Mouse (Mus musculus): ENCODE measurements around the gene Coa4. TPM values are rescaled to one million over a fixed set of nuclear protein-coding genes. Genes with fewer than 3 reads are reported as not detected.
"Not testable (repeated sequence)": the region's sequence is repeated elsewhere in the genome, so short reads cannot be mapped to it uniquely, and the experiment has no call there.

Coa4 gene
- polyA plus RNA-seq, 1 experiment from 2014 or later: 17.2 TPM

DNA sequence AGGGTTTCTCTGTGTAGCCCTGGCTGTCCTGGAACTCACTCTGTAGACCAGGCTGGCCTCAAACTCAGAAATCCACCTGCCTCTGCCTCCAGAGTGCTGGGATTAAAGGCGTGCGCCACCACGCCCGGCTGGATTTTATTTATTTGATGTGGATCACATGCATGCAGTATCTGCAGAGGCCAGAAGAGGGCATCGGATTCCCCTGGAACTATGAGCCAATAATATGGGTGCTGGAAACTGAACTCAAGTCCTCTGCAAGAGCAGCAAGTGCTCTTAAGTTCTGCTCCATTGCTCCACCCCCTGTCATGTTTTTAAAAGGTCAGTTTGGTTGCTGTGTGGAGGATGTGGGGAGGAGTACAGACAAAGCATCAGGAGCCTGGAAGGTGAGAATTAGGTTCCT is 30.4 kb downstream of the Coa4 start:
- not testable (repeated sequence) for H3K4me2 ChIP-seq (ENCODE audit: low read length); ATAC-seq; H3K4me1 ChIP-seq (ENCODE audit: control insufficient read depth, insufficient read depth, low read length); H3K27me3 ChIP-seq (ENCODE audit: control insufficient read depth, insufficient read depth, low read depth, low read length); H3K36me3 ChIP-seq (ENCODE audit: control insufficient read depth, insufficient read depth, low read length); H3K4me3 ChIP-seq (ENCODE audit: low read depth, low read length); H3K27ac ChIP-seq (ENCODE audit: low read length); H3K9ac ChIP-seq (ENCODE audit: low read depth, low read length); H3K9me3 ChIP-seq (replicated peaks; ENCODE audit: control insufficient read depth, low read length, poor library complexity, severe bottlenecking)
- WGBS: 70% methylated on average over 5 of the region's 5 CpGs

DNA sequence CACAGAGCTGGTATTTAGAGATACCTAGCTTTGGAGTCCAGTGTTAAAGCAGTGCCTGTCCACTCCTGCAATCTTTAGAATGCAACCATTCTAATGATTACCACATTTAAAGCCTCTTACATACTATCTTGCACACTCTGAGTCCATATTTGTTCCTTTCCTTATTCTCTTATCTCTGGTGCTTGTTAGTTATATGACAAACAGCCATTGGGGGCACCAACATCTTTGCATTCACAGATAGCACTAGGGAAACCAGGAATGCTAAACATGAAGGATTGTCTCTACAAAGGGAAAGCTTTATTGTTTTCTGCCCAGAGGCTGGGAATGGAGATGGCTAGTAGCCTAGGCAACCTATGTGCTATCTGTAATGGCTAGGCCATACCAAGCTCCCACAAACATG is 33.0 kb downstream of the Coa4 start:
- 0 out of 2 replicates have a peak, but pooled peaks cover 2% of the 10 kb centered on the region for H3K9me3 ChIP-seq (replicated peaks; ENCODE audit: control insufficient read depth, low read length, poor library complexity, severe bottlenecking)
- no peak overlapping the region for H3K27ac ChIP-seq (ENCODE audit: low read length)
- no peak overlapping the region for H3K4me2 ChIP-seq (ENCODE audit: low read length)
- peaks cover 2% of the 10 kb centered on the region; the same call in 1 of the 2 replicates for H3K36me3 ChIP-seq (ENCODE audit: control insufficient read depth, insufficient read depth, low read length)
- no peak for ATAC-seq
- no peaks in the 10 kb centered on the region for H3K4me1 ChIP-seq (ENCODE audit: control insufficient read depth, insufficient read depth, low read length)
- H3K27me3 ChIP-seq (ENCODE audit: control insufficient read depth, insufficient read depth, low read depth, low read length): no peaks in the 10 kb centered on the region
- no peak overlapping the region for H3K9ac ChIP-seq (ENCODE audit: low read depth, low read length)
- H3K4me3 ChIP-seq (ENCODE audit: low read depth, low read length): no peak overlapping the region

DNA sequence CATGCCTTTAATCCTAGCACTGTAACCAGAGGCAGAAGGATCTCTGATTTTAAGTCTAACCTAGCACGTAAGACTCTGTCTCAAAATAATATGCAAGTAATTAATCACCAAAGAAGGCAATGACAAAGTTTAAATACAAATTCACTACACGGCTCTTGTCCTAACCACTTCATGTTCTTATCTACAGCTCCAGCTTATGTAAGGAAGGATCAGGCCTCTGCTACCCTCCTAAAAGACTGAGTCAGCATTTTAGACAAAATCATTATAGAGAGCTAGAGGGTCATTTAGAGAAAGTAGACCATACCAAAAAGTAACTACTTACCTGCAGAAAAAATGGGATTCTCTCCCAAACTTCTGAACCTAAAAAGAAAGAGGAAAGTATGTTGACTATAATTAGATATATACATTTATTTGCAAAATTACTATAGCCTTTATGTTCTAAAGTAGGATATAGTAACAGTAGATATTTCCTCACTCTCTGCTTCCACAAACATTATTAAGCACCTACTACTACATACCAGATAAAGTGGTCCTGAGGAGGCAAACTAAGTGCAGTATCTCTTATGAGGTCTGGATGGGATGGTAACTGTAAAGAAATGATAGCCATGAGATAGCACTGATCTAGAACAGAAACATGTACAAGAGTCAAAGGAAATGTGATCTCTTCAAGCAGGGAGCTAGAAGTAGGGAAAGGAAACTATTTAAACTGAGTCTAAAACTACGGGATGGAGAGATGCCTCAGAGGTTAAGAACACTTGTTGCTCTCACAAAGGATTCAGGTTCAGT is 34.3 kb downstream of the Coa4 start:
- Histone ChIP-seq H3K4me2 (ENCODE audit: low read length) (no peak overlapping the region), H3K27ac (ENCODE audit: low read length) (no peak overlapping the region), H3K36me3 (ENCODE audit: control insufficient read depth, insufficient read depth, low read length) (peaks cover 2% of the 10 kb centered on the region; the same call in 1 of the 2 replicates), H3K27me3 (ENCODE audit: control insufficient read depth, insufficient read depth, low read depth, low read length) (no peaks in the 10 kb centered on the region), H3K4me3 (ENCODE audit: low read depth, low read length) (no peak overlapping the region), H3K9ac (ENCODE audit: low read depth, low read length) (no peak overlapping the region), H3K4me1 (ENCODE audit: control insufficient read depth, insufficient read depth, low read length) (no peaks in the 10 kb centered on the region), H3K9me3 (replicated peaks; ENCODE audit: control insufficient read depth, low read length, poor library complexity, severe bottlenecking) (0 out of 2 replicates have a peak, but pooled peaks cover 2% of the 10 kb centered on the region)
- ATAC-seq: no peak
- 85% methylated on average over 3 of the region's 3 CpGs for WGBS

DNA sequence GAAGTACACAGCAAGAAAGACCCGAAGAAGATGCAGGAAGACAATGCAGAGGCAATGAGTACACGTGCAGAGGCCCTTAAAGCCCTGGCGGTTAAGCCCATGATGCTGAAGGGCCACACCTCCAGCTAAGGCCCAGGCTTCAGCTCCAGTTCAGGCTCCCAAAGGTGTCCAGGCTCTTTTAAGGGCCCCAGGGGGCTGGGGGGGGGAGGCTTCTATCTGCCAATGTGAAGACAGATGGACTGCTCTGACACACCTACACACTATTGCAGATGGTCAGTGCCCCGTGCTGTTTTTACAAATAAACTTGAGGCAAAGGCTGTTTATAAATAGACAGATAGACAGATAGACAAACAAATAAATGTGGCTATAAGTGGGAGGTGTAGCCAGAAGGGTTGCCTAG is 35.2 kb downstream of the Coa4 start:
- Histone ChIP-seq H3K9ac (ENCODE audit: low read depth, low read length) (no peak overlapping the region), H3K4me2 (ENCODE audit: low read length) (no peak overlapping the region), H3K27me3 (ENCODE audit: control insufficient read depth, insufficient read depth, low read depth, low read length) (no peaks in the 10 kb centered on the region), H3K9me3 (replicated peaks; ENCODE audit: control insufficient read depth, low read length, poor library complexity, severe bottlenecking) (0 out of 2 replicates have a peak, but pooled peaks cover 2% of the 10 kb centered on the region), H3K27ac (ENCODE audit: low read length) (no peak overlapping the region), H3K36me3 (ENCODE audit: control insufficient read depth, insufficient read depth, low read length) (peaks cover 2% of the 10 kb centered on the region; the same call in 1 of the 2 replicates), H3K4me3 (ENCODE audit: low read depth, low read length) (no peak overlapping the region), H3K4me1 (ENCODE audit: control insufficient read depth, insufficient read depth, low read length) (no peaks in the 10 kb centered on the region)
- WGBS: 83% methylated on average over 4 of the region's 4 CpGs
- ATAC-seq: no peak

DNA sequence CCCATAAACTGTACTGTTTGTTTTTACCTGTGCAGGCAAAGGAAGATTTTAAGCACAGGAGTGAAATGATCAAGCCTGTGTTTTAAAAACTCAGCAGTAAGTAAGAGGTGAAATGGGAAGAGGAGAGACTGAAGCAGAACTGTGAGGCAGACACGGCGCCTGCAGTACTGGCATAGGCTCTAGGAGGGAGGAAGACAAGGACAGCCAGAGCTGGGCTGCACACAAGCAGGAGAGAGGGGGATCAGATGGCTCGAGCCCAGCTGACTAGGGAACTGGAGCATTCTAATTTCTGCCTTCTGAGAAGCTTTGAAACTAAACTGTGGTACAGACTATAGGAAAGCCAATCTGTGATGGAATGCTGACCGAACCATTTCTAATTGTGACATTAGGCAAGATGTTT is 35.8 kb downstream of the Coa4 start:
- H3K4me2 ChIP-seq (ENCODE audit: low read length): no peak overlapping the region
- no peak for ATAC-seq
- no peak overlapping the region for H3K4me3 ChIP-seq (ENCODE audit: low read depth, low read length)
- H3K27me3 ChIP-seq (ENCODE audit: control insufficient read depth, insufficient read depth, low read depth, low read length): no peaks in the 10 kb centered on the region
- WGBS: 82% methylated on average over 4 of the region's 4 CpGs
- H3K36me3 ChIP-seq (ENCODE audit: control insufficient read depth, insufficient read depth, low read length): no peaks in the 10 kb centered on the region
- no peak overlapping the region for H3K9ac ChIP-seq (ENCODE audit: low read depth, low read length)
- no peaks in the 10 kb centered on the region for H3K4me1 ChIP-seq (ENCODE audit: control insufficient read depth, insufficient read depth, low read length)
- 0 out of 2 replicates have a peak, but pooled peaks cover 1% of the 10 kb centered on the region for H3K9me3 ChIP-seq (replicated peaks; ENCODE audit: control insufficient read depth, low read length, poor library complexity, severe bottlenecking)
- no peak overlapping the region for H3K27ac ChIP-seq (ENCODE audit: low read length)

DNA sequence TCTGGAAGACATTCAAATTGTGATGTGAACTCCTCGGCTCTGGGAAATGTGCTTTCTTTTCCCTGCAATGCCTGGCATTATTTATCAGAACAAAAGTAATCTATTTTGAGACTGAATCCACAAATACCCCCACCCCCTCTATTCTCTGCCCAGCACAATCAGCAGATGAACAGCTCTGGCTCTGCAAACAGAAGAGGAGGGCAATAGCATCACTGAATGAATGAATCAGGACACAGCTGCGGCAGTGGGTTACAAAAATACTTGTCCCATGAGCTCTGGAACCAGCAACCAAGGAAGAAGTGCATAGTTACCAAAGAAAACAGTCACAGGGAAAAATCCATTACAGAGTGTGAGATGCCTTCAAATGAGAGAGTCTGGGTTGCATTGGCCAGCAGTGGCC is 41.9 kb downstream of the Coa4 start:
- Histone ChIP-seq H3K9ac (ENCODE audit: low read depth, low read length) (no peak overlapping the region), H3K4me3 (ENCODE audit: low read depth, low read length) (no peak overlapping the region), H3K27me3 (ENCODE audit: control insufficient read depth, insufficient read depth, low read depth, low read length) (no peaks in the 10 kb centered on the region), H3K4me1 (ENCODE audit: control insufficient read depth, insufficient read depth, low read length) (peaks cover 9% of the 10 kb centered on the region), H3K27ac (ENCODE audit: low read length) (no peak overlapping the region), H3K36me3 (ENCODE audit: control insufficient read depth, insufficient read depth, low read length) (no peaks in the 10 kb centered on the region), H3K9me3 (replicated peaks; ENCODE audit: control insufficient read depth, low read length, poor library complexity, severe bottlenecking) (no peaks in the 10 kb centered on the region), H3K4me2 (ENCODE audit: low read length) (no peak overlapping the region)
- no peak for ATAC-seq
- 64% methylated on average over 2 of the region's 2 CpGs for WGBS

DNA sequence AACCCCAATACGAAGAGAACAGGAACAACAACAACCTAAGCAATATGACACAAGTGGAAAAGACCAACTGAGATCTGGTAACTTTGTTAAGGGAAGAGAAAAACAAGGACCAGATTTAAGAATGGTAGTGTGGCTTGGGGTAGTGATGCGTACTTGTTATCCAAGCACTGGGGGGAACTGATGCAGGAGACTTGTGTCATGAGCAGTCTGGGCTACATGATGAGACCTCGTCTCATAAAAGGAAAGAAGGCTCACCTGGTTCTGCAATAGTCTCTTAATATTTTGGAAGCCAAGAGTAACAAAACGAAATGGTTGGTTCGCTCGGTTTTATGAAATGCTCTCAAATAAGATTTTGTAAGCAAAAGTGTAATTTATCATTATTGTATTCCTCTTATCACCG is 45.4 kb downstream of the Coa4 start:
- Histone ChIP-seq H3K4me3 (ENCODE audit: low read depth, low read length) (peak overlapping the region; percentile 49), H3K27ac (ENCODE audit: low read length) (peak overlapping the region; percentile 93), H3K9ac (ENCODE audit: low read depth, low read length) (peak overlapping the region; percentile 77), H3K9me3 (replicated peaks; ENCODE audit: control insufficient read depth, low read length, poor library complexity, severe bottlenecking) (no peaks in the 10 kb centered on the region), H3K36me3 (ENCODE audit: control insufficient read depth, insufficient read depth, low read length) (no peaks in the 10 kb centered on the region), H3K4me1 (ENCODE audit: control insufficient read depth, insufficient read depth, low read length) (peaks cover 9% of the 10 kb centered on the region), H3K27me3 (ENCODE audit: control insufficient read depth, insufficient read depth, low read depth, low read length) (no peaks in the 10 kb centered on the region), H3K4me2 (ENCODE audit: low read length) (peak overlapping the region; percentile 58)
- ATAC-seq: no peak
- 35% methylated on average over 7 of the region's 7 CpGs for WGBS

DNA sequence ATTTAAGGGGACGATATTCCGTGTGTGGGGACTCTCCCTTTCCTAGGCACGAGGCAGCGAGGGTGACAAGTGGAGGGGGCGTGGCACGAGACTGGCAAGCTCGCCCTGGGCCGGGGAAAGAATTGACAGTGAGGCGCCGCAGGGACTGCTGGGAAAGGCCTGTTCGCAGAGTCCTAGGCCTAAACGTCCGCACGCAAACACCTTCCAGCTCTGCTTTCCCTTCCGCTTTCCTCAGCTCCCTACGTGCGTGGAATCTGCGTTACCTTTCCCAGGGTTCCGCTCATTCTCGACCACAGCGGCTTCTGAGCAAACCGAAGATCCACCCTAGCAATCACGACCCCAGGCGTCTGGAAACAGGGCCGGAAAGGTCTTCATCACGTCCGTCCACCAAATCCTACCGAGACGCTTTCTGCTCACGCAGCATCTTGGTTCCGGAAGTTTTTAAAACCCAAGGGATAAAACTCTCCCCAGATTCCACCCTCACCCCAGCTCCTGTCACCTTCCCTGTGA is 45.9 kb downstream of the Coa4 start:
- peak; percentile 94 for ATAC-seq

DNA sequence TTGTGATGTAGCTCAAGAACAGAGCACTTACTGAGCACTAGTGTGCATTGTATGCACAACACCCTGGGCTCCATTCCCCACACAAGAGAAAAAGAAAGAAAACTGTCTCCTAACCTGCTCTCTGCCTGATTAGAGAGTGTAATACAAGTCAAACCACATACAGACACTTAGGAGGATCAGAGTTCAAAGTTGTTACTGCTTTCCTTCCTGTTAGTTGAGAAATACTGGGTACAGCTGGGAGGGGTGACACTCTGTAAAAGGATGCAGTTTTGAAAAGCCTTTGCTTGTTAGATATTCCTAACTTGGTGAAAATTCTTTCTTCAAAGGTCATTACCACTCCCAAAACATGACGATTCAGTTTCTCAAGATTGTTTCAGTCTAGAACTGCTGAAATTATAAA is 52.9 kb downstream of the Coa4 start:
- no peak for ATAC-seq
- H3K36me3 ChIP-seq (ENCODE audit: control insufficient read depth, insufficient read depth, low read length): no peaks in the 10 kb centered on the region

More for the DNA sequence above, 45.9 kb downstream of the Coa4 start:
- peak overlapping the region; percentile 49 for H3K4me3 ChIP-seq (ENCODE audit: low read depth, low read length)
- peak overlapping the region; percentile 58 for H3K4me2 ChIP-seq (ENCODE audit: low read length)
- H3K27ac ChIP-seq (ENCODE audit: low read length): peak overlapping the region; percentile 93
- H3K4me1 ChIP-seq (ENCODE audit: control insufficient read depth, insufficient read depth, low read length): peaks cover 9% of the 10 kb centered on the region
- H3K36me3 ChIP-seq (ENCODE audit: control insufficient read depth, insufficient read depth, low read length): no peaks in the 10 kb centered on the region
- no peaks in the 10 kb centered on the region for H3K9me3 ChIP-seq (replicated peaks; ENCODE audit: control insufficient read depth, low read length, poor library complexity, severe bottlenecking)
- H3K9ac ChIP-seq (ENCODE audit: low read depth, low read length): peak overlapping the region; percentile 77
- WGBS: 0% methylated on average over 31 of the region's 31 CpGs
- no peaks in the 10 kb centered on the region for H3K27me3 ChIP-seq (ENCODE audit: control insufficient read depth, insufficient read depth, low read depth, low read length)

More for the DNA sequence above, 52.9 kb downstream of the Coa4 start:
- Histone ChIP-seq H3K27me3 (ENCODE audit: control insufficient read depth, insufficient read depth, low read depth, low read length) (no peaks in the 10 kb centered on the region), H3K9ac (ENCODE audit: low read depth, low read length) (no peak overlapping the region), H3K4me3 (ENCODE audit: low read depth, low read length) (no peak overlapping the region), H3K4me1 (ENCODE audit: control insufficient read depth, insufficient read depth, low read length) (peaks cover 3% of the 10 kb centered on the region), H3K4me2 (ENCODE audit: low read length) (no peak overlapping the region), H3K9me3 (replicated peaks; ENCODE audit: control insufficient read depth, low read length, poor library complexity, severe bottlenecking) (no peaks in the 10 kb centered on the region), H3K27ac (ENCODE audit: low read length) (no peak overlapping the region)
- 70% methylated on average over 1 of the region's 1 CpGs for WGBS

Measured in midbrain, embryonic 16.5 days (tissue).